Mouse (Mus musculus) intestine, embryonic 15.5 days (tissue): Measurements from ENCODE around the gene Dhx37. TPM values are rescaled to one million over a fixed set of nuclear protein-coding genes. Genes with fewer than 3 reads are reported as not detected.

Experiments
- ATAC-seq: fragments of 200-750 bp; cut with Nextera tagmentation; 2 replicates; pipeline ENCODE4 v1.8.0; 2017; ENCODE audit warnings: moderate TSS enrichment, moderate library complexity
- H3K27ac ChIP-seq: fragments of 300-500 bp; sonication (generic); 2 replicates; pipeline ENCODE4 v1.5.1; 2015; ENCODE audit warnings: mild to moderate bottlenecking, inconsistent platforms
- H3K27me3 ChIP-seq: fragments of 300-500 bp; sonication (generic); replicated peaks from 2 replicates; pipeline ENCODE4 v1.6.1; 2015; ENCODE audit warnings: inconsistent platforms
- H3K36me3 ChIP-seq: fragments of 300-500 bp; sonication (generic); 2 replicates; pipeline ENCODE4 v1.6.1; 2015; ENCODE audit warnings: inconsistent platforms
- H3K4me1 ChIP-seq: fragments of 300-500 bp; sonication (generic); replicated peaks from 2 replicates; pipeline ENCODE4 v1.6.1; 2015; ENCODE audit warnings: inconsistent platforms
- H3K4me2 ChIP-seq: fragments of 300-500 bp; sonication (generic); replicated peaks from 2 replicates; pipeline ENCODE4 v1.6.1; 2015; ENCODE audit warnings: mild to moderate bottlenecking, inconsistent platforms
- H3K4me3 ChIP-seq: fragments of 300-500 bp; sonication (generic); replicated peaks from 2 replicates; pipeline ENCODE4 v1.5.1; 2015; ENCODE audit warnings: inconsistent platforms
- H3K9ac ChIP-seq: fragments of 300-500 bp; sonication (generic); 2 replicates; pipeline ENCODE4 v1.6.1; 2015; ENCODE audit warnings: inconsistent platforms
- H3K9me3 ChIP-seq: fragments of 300-500 bp; sonication (generic); 2 replicates; pipeline ENCODE4 v1.6.1; 2016; ENCODE audit warnings: inconsistent platforms
- WGBS: fragments of 180-500 bp; shearing (Covaris S2); methylation state at CpG from one replicate; pipeline ENCODE4 v1.1.7; 2015; 5-methylcytosine and 5-hydroxymethylcytosine counted together
- polyA plus RNA-seq: library from polyadenylated mRNA; unstranded; fragments of >200 nt; fragmentation: Nextera tagmentation; extraction: Ambion mirVana; gene quantifications from 2 replicates; pipeline ENCODE4 v1.2.1, GENCODE M21; 2015

Gene Dhx37
- polyA plus RNA-seq, 1 experiment from 2014 or later = 10.7 TPM

DNA sequence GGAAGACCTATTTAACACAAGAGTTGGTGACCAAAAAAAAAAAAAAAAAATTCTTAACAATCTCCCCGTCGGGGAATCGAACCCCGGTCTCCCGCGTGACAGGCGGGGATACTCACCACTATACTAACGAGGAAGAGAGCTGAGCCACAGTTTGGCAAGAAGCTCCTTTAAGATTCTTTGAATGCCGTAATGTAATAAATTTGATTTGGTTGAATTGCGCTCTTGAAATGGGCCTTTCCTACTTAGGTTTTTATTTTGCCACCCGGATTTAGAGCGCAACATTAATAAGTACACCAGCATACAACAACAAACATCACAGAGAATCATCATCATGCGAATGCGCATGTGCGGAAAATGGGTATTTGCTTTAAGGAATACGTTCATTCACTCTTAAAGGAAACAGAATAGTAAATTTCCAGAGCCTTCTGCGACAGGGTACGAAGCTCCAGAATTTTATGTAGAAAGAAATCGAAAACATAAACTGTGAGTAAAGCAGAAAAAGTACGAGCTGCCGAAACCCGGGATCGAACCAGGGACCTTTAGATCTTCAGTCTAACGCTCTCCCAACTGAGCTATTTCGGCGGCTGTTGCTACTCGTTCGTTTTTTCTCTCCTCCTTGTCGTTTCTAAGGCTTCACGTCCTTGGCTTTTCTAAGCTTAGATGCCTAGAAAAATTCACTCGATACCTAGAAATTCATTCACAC, 28.2 kb downstream of the Dhx37 start:
- Histone ChIP-seq H3K4me2 (peak overlapping the region; percentile 82), H3K9me3 (no peaks in the 10 kb centered on the region), H3K4me1 (peaks cover 14% of the 10 kb centered on the region), H3K36me3 (no peaks in the 10 kb centered on the region), H3K4me3 (peak overlapping the region; percentile 60), H3K9ac (peak overlapping the region; percentile 57), H3K27me3 (no peaks in the 10 kb centered on the region), H3K27ac (peak overlapping the region; percentile 88)
- peak; percentile 68 for ATAC-seq
- under 1% methylated on average over 31 of the region's 31 CpGs for WGBS

DNA sequence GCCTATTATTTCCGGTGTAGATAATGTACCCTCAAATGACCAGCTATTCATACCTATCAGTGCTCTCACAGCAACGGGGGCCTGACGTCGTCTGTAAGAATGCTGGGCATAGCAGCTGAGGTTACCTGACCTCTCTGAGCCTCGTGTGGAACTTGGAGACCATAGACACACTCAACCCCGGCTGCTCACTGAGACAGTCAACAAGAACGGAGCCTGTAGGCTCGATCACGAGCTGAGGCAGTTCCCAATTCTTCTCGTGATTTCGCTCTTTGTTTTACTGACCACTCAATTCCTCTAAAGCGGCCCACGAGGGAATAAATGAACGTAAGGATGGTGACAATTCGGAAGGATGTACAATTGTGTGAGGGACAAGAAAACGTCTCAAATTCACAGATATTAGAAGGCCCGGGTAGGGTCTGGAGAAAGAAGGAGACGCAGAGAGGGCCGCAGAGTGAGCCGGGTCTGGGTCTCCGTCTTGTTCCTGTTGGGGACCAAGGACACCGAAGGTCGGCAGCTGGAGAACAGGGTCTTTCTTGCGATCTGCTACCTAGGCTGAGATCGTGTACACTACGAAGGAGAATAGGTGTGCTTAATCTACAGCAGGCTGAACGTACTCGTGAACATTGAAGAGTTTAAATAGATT, 28.9 kb downstream of the Dhx37 start:
- WGBS = under 1% methylated on average over 28 of the region's 28 CpGs
- ATAC-seq = peak; percentile 32
- Histone ChIP-seq H3K9me3 (no peaks in the 10 kb centered on the region), H3K27ac (peak overlapping the region; percentile 80), H3K36me3 (no peaks in the 10 kb centered on the region), H3K4me3 (peak overlapping the region; percentile 60), H3K27me3 (no peaks in the 10 kb centered on the region), H3K9ac (peak overlapping the region; percentile 57), H3K4me1 (peaks cover 13% of the 10 kb centered on the region), H3K4me2 (peak overlapping the region; percentile 78)

DNA sequence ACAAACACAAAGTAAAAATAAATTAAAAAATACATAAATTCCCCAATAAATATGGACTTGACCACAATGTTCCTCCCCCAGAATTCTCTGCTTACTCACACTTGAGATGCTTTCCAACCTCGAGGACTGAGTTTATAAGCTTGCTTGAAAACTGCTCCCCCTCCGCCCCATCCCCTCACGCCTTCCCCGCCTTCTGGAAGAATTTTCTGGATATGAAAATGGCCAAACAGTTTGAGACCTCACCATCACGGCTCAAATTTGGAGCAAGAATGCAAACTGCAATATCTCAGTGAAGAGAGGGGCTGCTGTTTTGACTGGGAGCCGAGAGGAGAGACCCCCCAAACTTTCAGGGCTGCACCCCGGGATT, 29.4 kb downstream of the Dhx37 start:
- peaks cover 8% of the 10 kb centered on the region for H3K4me1 ChIP-seq
- H3K27me3 ChIP-seq = no peaks in the 10 kb centered on the region
- H3K9ac ChIP-seq = peak overlapping the region; percentile 57
- no peaks in the 10 kb centered on the region for H3K36me3 ChIP-seq
- peak overlapping the region; percentile 60 for H3K4me3 ChIP-seq
- WGBS = 3% methylated on average over 7 of the region's 7 CpGs
- peak overlapping the region; percentile 78 for H3K4me2 ChIP-seq
- no peak for ATAC-seq
- H3K9me3 ChIP-seq = no peaks in the 10 kb centered on the region
- H3K27ac ChIP-seq = peak overlapping the region; percentile 80

DNA sequence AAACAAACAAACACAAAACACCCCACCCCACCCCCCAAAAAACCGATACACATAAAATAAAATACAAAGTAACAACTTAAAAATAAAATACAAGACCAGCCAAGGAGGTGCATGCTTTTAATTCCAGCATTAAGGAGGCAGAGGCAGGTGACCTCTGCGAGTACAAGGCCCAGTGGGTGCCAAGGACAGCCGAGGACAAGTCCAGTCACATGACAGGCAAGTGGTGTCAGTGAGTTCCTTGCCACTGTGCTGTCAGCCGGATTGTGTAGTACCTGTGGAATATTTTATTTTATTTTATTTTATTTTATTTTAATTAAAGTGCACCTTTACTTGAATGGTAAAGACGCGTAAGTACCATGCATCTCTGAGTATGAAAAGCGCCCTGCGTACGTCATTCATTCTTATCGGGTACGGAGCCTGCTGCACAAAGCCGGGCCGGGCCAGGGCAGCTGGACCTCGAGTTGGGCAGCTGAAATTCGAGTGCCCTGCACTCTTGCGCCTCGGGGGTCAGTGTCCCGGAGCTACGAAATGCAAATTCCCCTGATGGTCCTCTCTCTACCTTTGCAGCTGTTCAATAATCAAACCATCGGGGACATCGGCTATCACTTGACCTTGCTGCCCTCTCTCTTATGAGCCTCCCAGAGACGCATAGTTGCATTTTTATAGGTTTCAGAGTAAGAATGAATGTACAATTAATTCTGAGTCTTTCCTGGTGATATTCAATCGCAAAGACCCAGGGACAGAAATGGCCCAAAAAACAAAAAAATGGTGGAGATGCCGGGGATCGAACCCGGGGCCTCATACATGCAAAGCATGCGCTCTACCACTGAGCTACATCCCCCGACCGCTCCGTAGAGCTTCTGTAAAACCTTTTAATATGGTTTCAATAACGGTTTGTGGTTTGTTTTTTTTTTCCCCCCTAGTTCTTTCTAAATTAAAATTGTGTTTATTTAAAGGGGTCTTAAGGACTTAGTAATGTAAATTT, 30.1 kb downstream of the Dhx37 start:
- 12% methylated on average over 31 of the region's 31 CpGs for WGBS
- peak; percentile 29; the same call in 1 of the 2 replicates for ATAC-seq
- no peaks in the 10 kb centered on the region for H3K9me3 ChIP-seq
- H3K27me3 ChIP-seq = no peaks in the 10 kb centered on the region
- H3K4me1 ChIP-seq = peaks cover 8% of the 10 kb centered on the region
- H3K4me2 ChIP-seq = peak overlapping the region; percentile 73
- H3K36me3 ChIP-seq = no peaks in the 10 kb centered on the region
- peak overlapping the region; percentile 26; the same call in 1 of the 2 replicates for H3K9ac ChIP-seq
- no peak overlapping the region for H3K27ac ChIP-seq
- H3K4me3 ChIP-seq = peak overlapping the region; percentile 38

DNA sequence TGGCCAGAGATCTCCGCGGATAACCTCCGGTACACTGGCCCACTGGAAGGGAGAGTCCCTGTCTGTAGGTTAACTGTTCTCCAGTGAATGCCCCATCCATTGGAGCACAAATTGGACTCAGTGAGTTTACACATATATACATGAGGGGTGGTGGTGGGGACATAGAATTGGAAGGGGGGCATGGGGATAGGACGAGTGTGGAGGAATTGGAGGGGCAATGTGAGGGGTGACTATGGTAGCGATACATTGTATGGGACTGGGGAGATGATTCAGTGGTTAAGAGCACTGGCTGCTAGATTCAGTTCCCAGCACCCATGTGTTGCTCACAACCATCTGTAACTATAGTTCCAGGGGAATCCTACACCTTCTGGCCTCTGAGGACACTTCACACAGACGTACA, 30.9 kb downstream of the Dhx37 start:
- no peak overlapping the region for H3K9ac ChIP-seq
- ATAC-seq = no peak
- H3K27ac ChIP-seq = no peak overlapping the region
- H3K4me1 ChIP-seq = peaks cover 8% of the 10 kb centered on the region
- no peak overlapping the region for H3K4me3 ChIP-seq
- no peaks in the 10 kb centered on the region for H3K36me3 ChIP-seq
- H3K9me3 ChIP-seq = no peaks in the 10 kb centered on the region
- no peak overlapping the region for H3K4me2 ChIP-seq
- H3K27me3 ChIP-seq = no peaks in the 10 kb centered on the region
- 70% methylated on average over 6 of the region's 6 CpGs for WGBS

DNA sequence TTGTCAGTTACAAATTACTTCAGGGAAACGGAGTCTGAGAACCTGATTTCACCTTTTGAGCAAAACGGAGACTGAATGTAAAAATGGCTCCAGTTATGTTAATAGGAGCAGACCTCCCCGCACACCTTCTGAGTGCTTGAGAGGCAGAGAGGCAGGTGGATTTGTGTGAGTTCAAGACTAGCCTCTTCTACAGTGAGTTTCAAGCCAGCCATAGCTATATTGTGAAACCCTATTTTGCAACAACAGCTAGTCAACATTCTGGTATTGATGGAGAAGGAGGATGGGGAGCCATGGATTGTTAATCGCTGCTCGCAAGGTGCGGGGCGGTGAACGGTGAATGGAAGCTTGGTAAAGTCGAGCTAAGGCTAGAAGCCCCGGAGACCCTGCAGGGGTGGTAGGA, 31.4 kb downstream of the Dhx37 start:
- Histone ChIP-seq H3K36me3 (no peaks in the 10 kb centered on the region), H3K9ac (no peak overlapping the region), H3K4me1 (peaks cover 8% of the 10 kb centered on the region), H3K4me2 (no peak overlapping the region), H3K27me3 (no peaks in the 10 kb centered on the region), H3K9me3 (no peaks in the 10 kb centered on the region), H3K27ac (no peak overlapping the region), H3K4me3 (no peak overlapping the region)
- no peak for ATAC-seq
- 52% methylated on average over 10 of the region's 10 CpGs for WGBS

DNA sequence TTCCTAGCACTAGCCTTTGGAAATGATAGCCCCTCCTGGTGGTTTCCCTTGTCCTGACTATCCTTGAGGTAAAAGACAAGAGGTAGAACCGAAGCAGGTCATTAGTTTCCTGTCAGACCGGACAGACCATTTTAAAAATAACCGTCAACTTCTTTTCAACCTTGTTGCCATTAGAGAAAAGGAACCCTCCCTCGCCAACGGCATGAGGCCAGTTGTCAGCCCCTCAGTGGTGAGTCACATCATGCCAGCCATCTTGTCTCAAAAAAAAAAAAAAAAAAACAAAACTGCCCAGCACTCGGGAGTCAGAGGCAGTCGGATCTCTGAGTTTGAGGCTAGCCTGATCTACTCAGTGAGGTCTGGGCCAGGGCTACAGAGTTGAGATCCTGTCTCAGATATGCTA, 33.0 kb downstream of the Dhx37 start:
- Histone ChIP-seq H3K9ac (no peak overlapping the region), H3K27me3 (no peaks in the 10 kb centered on the region), H3K4me3 (no peak overlapping the region), H3K27ac (no peak overlapping the region), H3K4me1 (no peaks in the 10 kb centered on the region), H3K4me2 (no peak overlapping the region), H3K36me3 (no peaks in the 10 kb centered on the region), H3K9me3 (no peaks in the 10 kb centered on the region)
- 60% methylated on average over 7 of the region's 7 CpGs for WGBS
- ATAC-seq = no peak

DNA sequence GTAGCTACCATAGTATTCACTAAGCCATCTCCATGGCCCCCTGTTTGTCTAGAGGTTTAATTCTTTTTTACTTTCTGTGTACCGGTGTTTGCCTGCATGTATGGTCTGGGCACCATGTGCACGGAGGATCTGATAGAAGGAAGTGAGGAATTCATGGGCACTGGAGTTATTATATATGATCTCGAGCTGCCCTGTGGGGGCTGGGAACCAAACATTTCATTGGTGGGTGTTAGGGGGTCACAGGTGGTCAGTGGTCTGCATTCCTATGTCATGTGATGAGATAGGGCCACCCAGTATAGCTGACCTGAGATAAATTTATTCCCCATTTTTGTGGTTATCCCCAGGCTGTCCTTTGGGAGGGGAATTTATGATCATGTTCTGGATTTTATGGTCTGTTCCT, 38.9 kb downstream of the Dhx37 start:
- Histone ChIP-seq H3K4me2 (peak overlapping the region; percentile 53), H3K27ac (peak overlapping the region; percentile 96; the same call in 1 of the 2 replicates), H3K9me3 (no peaks in the 10 kb centered on the region), H3K4me1 (peaks cover 15% of the 10 kb centered on the region), H3K4me3 (no peak overlapping the region), H3K27me3 (no peaks in the 10 kb centered on the region), H3K36me3 (no peaks in the 10 kb centered on the region), H3K9ac (no peak overlapping the region)
- WGBS = 42% methylated on average over 3 of the region's 3 CpGs
- no peak for ATAC-seq

DNA sequence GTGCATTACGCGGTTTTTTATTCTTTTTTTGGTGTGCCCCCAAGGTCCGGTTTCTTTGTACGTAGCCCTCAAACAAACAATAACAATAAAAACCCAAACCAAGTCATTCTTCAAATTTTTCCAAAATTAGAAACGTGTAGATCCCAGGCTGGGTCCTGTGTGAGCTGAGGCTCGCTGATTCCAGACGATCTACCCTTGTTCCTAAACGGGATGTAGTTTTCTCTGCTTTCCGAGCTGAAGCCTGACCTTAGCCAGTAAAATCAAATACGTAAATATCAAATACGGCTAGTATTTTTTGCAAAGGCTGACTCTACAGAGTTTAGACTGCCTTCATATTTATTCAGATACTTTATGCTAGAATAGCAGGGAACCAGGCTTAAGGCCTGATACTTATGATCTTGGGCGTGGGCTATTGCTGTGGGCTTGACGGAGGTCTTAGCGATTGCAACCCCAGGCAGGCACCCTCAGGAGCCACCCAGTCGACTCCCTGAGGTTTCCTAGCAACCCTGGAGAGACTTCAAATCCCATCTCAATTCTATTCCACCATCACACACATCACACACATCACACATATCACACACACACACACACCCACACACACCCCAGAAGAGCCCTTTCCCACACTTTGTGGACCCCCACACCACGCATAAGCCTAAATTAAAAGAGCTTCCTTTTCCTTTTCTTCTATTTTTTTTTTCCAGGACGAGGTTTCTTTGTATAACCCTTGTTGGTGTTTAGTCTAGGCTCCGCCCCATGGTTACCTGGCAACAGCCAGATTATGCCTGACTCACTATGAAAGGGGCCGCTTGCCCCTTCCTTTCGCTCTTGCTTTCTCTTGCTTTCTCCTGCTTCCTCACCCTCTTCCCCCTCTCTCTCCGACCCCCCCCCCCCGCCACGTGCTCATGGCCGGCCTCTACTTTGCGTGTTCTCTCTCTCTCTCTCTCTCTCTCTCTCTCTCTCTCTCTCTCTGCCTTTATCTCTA, 40.0 kb downstream of the Dhx37 start:
- Histone ChIP-seq H3K36me3 (no peaks in the 10 kb centered on the region), H3K4me2 (peak overlapping the region; percentile 53), H3K27me3 (no peaks in the 10 kb centered on the region), H3K27ac (peak overlapping the region; percentile 96), H3K4me1 (peaks cover 15% of the 10 kb centered on the region), H3K4me3 (peak overlapping the region; percentile 24), H3K9ac (peak overlapping the region; percentile 24), H3K9me3 (no peaks in the 10 kb centered on the region)
- ATAC-seq = peak; percentile 44
- 9% methylated on average over 22 of the region's 25 CpGs for WGBS

DNA sequence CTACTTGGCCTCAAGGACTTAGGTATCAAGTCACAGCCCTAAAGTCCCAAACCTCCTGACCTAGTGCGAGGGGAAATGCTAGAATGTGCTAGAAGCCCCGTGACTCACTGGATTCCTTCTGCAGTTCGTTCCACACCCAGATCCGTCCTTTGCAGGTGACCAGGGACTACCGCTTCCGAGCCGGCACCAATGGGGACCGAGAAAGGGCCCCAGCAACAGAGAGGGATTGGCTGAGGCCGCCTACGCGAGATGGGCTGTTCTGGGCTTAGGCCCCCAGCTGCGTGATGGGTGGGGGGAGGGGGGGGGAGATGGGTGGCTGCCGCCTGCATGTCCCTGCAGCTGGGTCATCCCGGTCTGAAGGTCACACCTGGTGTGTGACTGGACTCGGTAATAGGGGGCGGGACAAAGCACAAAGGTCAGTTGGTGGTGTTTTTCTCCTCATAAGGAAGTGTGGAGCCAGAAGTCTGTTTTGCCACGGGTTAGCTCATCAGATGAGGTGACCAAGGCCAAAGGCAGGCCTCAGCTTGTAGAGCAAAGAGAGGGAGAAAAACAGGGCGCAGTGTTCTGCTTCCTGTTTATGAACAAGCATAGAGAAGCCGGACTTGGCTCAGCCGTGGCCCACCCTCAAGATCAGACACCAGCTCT, 40.8 kb downstream of the Dhx37 start:
- peak overlapping the region; percentile 24 for H3K9ac ChIP-seq
- H3K9me3 ChIP-seq = no peaks in the 10 kb centered on the region
- peaks cover 15% of the 10 kb centered on the region for H3K4me1 ChIP-seq
- no peaks in the 10 kb centered on the region for H3K36me3 ChIP-seq
- peak overlapping the region; percentile 53 for H3K4me2 ChIP-seq
- peak; percentile 94 for ATAC-seq
- H3K27me3 ChIP-seq = no peaks in the 10 kb centered on the region
- peak overlapping the region; percentile 24 for H3K4me3 ChIP-seq
- H3K27ac ChIP-seq = peak overlapping the region; percentile 96
- under 1% methylated on average over 20 of the region's 20 CpGs for WGBS

DNA sequence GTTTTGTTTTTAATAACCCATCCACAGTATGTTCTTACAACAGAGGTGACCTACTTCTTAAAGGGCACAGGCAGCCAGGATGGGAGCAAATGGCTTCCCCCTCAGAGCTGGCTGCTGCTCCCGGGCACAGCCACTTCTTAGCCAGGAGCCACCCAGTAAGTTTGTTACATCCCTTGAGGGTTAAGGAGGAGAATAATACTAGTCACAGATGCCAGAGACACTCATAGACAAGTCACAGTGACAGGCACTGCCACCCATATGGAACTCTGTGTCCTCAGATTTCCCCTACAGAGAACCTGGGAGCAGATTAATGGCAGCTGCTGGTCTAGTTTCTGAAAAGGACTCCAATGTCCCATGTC, 41.3 kb downstream of the Dhx37 start:
- no peaks in the 10 kb centered on the region for H3K27me3 ChIP-seq
- no peaks in the 10 kb centered on the region for H3K9me3 ChIP-seq
- H3K9ac ChIP-seq = peak overlapping the region; percentile 8; the same call in 1 of the 2 replicates
- WGBS = 32% methylated on average over 1 of the region's 1 CpGs
- H3K27ac ChIP-seq = peak overlapping the region; percentile 96
- no peaks in the 10 kb centered on the region for H3K36me3 ChIP-seq
- peaks cover 15% of the 10 kb centered on the region for H3K4me1 ChIP-seq
- no peak overlapping the region for H3K4me3 ChIP-seq
- ATAC-seq = no peak
- peak overlapping the region; percentile 53 for H3K4me2 ChIP-seq
